Mouse (Mus musculus): ENCODE measurements around the gene Scrt2. TPM values are rescaled to one million over a fixed set of nuclear protein-coding genes. Genes with fewer than 3 reads are reported as not detected.

Gene Scrt2
- total and polyA plus RNA-seq, 3 experiments = not detected

DNA sequence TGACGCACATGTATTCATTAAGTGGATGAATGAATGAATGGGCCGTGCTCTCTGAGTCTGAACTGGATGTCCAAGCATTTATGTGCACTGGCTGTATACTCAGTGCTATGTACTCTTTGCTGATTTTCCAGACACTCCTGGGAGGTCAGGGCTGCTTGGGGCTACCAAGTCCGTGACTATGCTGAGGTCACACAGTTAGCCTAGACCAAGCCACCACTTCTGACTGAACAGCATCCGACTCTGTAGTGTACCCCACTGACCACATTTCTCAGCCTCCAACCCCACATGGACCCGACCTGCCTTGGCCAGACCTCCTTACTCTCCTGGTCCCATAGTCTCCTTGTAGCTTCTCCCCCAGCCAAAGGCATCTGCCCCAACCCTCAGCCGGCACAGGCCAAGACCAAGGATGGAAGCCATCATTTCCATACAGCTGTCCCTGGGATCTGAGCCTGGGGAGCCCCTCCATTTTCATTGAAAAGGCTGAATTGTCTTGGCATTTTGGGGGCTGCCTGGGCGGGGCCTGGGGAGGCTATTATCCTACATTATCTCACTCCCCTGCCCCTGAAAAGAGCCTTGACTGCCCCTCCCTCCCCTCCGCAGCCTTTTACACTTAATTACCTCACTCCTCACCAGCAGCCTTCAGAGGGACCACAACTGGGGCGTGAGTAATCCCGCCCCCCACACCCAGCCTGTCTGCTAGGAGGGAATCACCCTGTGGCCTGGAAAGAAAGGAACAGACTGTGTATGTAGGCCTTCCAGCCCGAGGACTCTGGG, 12.5 kb upstream of the Scrt2 start:
- H3K27ac ChIP-seq = no peak overlapping the region
- no peak for DNase-seq
- H3K4me3 ChIP-seq = no peak overlapping the region
- WGBS = 55% methylated on average over 11 of the region's 11 CpGs
- no peaks in the 10 kb centered on the region for H3K36me3 ChIP-seq (ENCODE audit: control insufficient read depth, insufficient read depth, low read length)
- intact Hi-C loops (cut with DNase I) = no loop called here
- H3K79me2 ChIP-seq (replicated peaks; ENCODE audit: control insufficient read depth, insufficient read depth, low read length) = no peaks in the 10 kb centered on the region
- no peak overlapping the region for H3K9ac ChIP-seq (ENCODE audit: low read depth, low read length)
- TF ChIP-seq EP300 (IDR thresholded peaks at IDR 0.05; ENCODE audit: insufficient read depth, low read depth, low read length) (no peak), POLR2A (IDR thresholded peaks at IDR 0.05; ENCODE audit: insufficient read depth, low read depth, low read length) (no peak), CTCF (IDR thresholded peaks at IDR 0.05) (no peak)
- no peaks in the 10 kb centered on the region for H3K4me1 ChIP-seq (ENCODE audit: control insufficient read depth, insufficient read depth, low read length)
- H3K27me3 ChIP-seq (ENCODE audit: control insufficient read depth, insufficient read depth, low read length) = peaks cover 2% of the 10 kb centered on the region; the same call in 1 of the 2 replicates

- intact Hi-C loops (cut with DNase I) = no loop called here
- Histone ChIP-seq H3K4me1 (ENCODE audit: control insufficient read depth, insufficient read depth, low read length) (no peaks in the 10 kb centered on the region), H3K27ac (no peak overlapping the region), H3K4me3 (no peak overlapping the region), H3K27me3 (ENCODE audit: control insufficient read depth, insufficient read depth, low read length) (peaks cover 2% of the 10 kb centered on the region; the same call in 1 of the 2 replicates), H3K9ac (ENCODE audit: low read depth, low read length) (no peak overlapping the region), H3K79me2 (replicated peaks; ENCODE audit: control insufficient read depth, insufficient read depth, low read length) (no peaks in the 10 kb centered on the region), H3K36me3 (ENCODE audit: control insufficient read depth, insufficient read depth, low read length) (no peaks in the 10 kb centered on the region)
- DNase-seq = no peak
- WGBS = 69% methylated on average over 9 of the region's 9 CpGs
- TF ChIP-seq EP300 (IDR thresholded peaks at IDR 0.05; ENCODE audit: insufficient read depth, low read depth, low read length) = no peak
- no peak for TF ChIP-seq CTCF (IDR thresholded peaks at IDR 0.05)
- TF ChIP-seq POLR2A (IDR thresholded peaks at IDR 0.05; ENCODE audit: insufficient read depth, low read depth, low read length) = no peak
These were observed 11.9 kb upstream of the Scrt2 start for GRCm38 (mm10) chr2:152069434-152069786.

- Histone ChIP-seq H3K4me1 (ENCODE audit: control insufficient read depth, insufficient read depth, low read length) (no peaks in the 10 kb centered on the region), H3K36me3 (ENCODE audit: control insufficient read depth, insufficient read depth, low read length) (no peaks in the 10 kb centered on the region), H3K4me3 (no peak overlapping the region), H3K27ac (no peak overlapping the region), H3K79me2 (replicated peaks; ENCODE audit: control insufficient read depth, insufficient read depth, low read length) (no peaks in the 10 kb centered on the region), H3K27me3 (ENCODE audit: control insufficient read depth, insufficient read depth, low read length) (peaks cover 2% of the 10 kb centered on the region; the same call in 1 of the 2 replicates), H3K9ac (ENCODE audit: low read depth, low read length) (no peak overlapping the region)
- no peak for DNase-seq
- intact Hi-C loops (cut with DNase I) = no loop called here
- TF ChIP-seq CTCF (IDR thresholded peaks at IDR 0.05) (no peak), EP300 (IDR thresholded peaks at IDR 0.05; ENCODE audit: insufficient read depth, low read depth, low read length) (no peak), POLR2A (IDR thresholded peaks at IDR 0.05; ENCODE audit: insufficient read depth, low read depth, low read length) (no peak)
- WGBS = 60% methylated on average over 2 of the region's 2 CpGs
These were observed 11.4 kb upstream of the Scrt2 start for GRCm38 (mm10) chr2:152069941-152070340.

DNA sequence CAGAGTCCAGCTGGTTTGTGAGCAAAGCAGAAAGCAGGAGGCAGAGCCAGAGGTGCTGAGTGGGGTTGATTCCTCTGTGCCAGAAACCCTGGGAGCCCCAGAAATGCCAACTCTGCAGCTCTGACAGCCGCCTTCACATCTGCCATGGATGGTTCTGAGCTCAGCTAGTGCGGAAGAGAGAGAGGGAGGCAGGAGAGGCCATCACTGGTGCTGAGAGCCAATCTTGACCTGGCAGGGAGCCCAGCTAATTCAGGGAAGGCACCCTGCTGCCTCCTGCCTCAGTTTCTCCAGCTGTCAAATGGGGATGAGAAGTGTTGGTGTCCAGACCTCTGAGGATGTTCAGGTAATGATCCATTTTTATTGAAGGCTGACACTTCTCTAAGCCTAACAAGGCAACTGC, 6.8 kb upstream of the Scrt2 start:
- Histone ChIP-seq H3K27ac (no peak overlapping the region), H3K4me1 (ENCODE audit: control insufficient read depth, insufficient read depth, low read length) (no peaks in the 10 kb centered on the region), H3K36me3 (ENCODE audit: control insufficient read depth, insufficient read depth, low read length) (no peaks in the 10 kb centered on the region), H3K79me2 (replicated peaks; ENCODE audit: control insufficient read depth, insufficient read depth, low read length) (no peaks in the 10 kb centered on the region), H3K27me3 (ENCODE audit: control insufficient read depth, insufficient read depth, low read length) (peaks cover 11% of the 10 kb centered on the region), H3K9ac (ENCODE audit: low read depth, low read length) (no peak overlapping the region), H3K4me3 (no peak overlapping the region)
- TF ChIP-seq EP300 (IDR thresholded peaks at IDR 0.05; ENCODE audit: insufficient read depth, low read depth, low read length) (no peak), POLR2A (IDR thresholded peaks at IDR 0.05; ENCODE audit: insufficient read depth, low read depth, low read length) (no peak), CTCF (IDR thresholded peaks at IDR 0.05) (no peak)
- WGBS = 69% methylated on average over 2 of the region's 2 CpGs
- DNase-seq = no peak
- intact Hi-C loops (cut with DNase I) = no loop called here

- DNase-seq = no peak
- Histone ChIP-seq H3K27ac (no peak overlapping the region), H3K36me3 (ENCODE audit: control insufficient read depth, insufficient read depth, low read length) (no peaks in the 10 kb centered on the region), H3K79me2 (replicated peaks; ENCODE audit: control insufficient read depth, insufficient read depth, low read length) (no peaks in the 10 kb centered on the region), H3K4me3 (no peak overlapping the region), H3K4me1 (ENCODE audit: control insufficient read depth, insufficient read depth, low read length) (no peaks in the 10 kb centered on the region), H3K9ac (ENCODE audit: low read depth, low read length) (no peak overlapping the region), H3K27me3 (ENCODE audit: control insufficient read depth, insufficient read depth, low read length) (peaks cover 11% of the 10 kb centered on the region)
- WGBS = 35% methylated on average over 9 of the region's 9 CpGs
- TF ChIP-seq EP300 (IDR thresholded peaks at IDR 0.05; ENCODE audit: insufficient read depth, low read depth, low read length) (no peak), CTCF (IDR thresholded peaks at IDR 0.05) (no peak), POLR2A (IDR thresholded peaks at IDR 0.05; ENCODE audit: insufficient read depth, low read depth, low read length) (no peak)
- intact Hi-C loops (cut with DNase I) = no loop called here
These were observed 5.9 kb upstream of the Scrt2 start for GRCm38 (mm10) chr2:152075294-152075889.

GRCm38 (mm10) chr2:152077337-152077736, 4.0 kb upstream of the Scrt2 start:
- no peak for DNase-seq
- H3K79me2 ChIP-seq (replicated peaks; ENCODE audit: control insufficient read depth, insufficient read depth, low read length) = no peaks in the 10 kb centered on the region
- peaks cover 13% of the 10 kb centered on the region for H3K27me3 ChIP-seq (ENCODE audit: control insufficient read depth, insufficient read depth, low read length)
- no peak for TF ChIP-seq EP300 (IDR thresholded peaks at IDR 0.05; ENCODE audit: insufficient read depth, low read depth, low read length)
- no peak for TF ChIP-seq POLR2A (IDR thresholded peaks at IDR 0.05; ENCODE audit: insufficient read depth, low read depth, low read length)
- TF ChIP-seq CTCF (IDR thresholded peaks at IDR 0.05) = no peak
- H3K9ac ChIP-seq (ENCODE audit: low read depth, low read length) = no peak overlapping the region
- no peaks in the 10 kb centered on the region for H3K36me3 ChIP-seq (ENCODE audit: control insufficient read depth, insufficient read depth, low read length)
- no peak overlapping the region for H3K27ac ChIP-seq
- intact Hi-C loops (cut with DNase I) = no loop called here
- H3K4me1 ChIP-seq (ENCODE audit: control insufficient read depth, insufficient read depth, low read length) = no peaks in the 10 kb centered on the region
- no peak overlapping the region for H3K4me3 ChIP-seq
- 69% methylated on average over 3 of the region's 3 CpGs for WGBS
